Mouse (Mus musculus) neural tube, embryonic 14.5 days (tissue): ENCODE measurements at regions not wholly inside any gene's neighbourhood (a gene's known extent, or its start where the extent isn't known, plus 50 kb on each side); places are given as distances from the start of the nearest gene placed in this dataset.

Experiments
- ATAC-seq: fragments of 200-750 bp; cut with Nextera tagmentation; 2 replicates; pipeline ENCODE4 v1.8.0; 2017; ENCODE audit warnings: low read depth, mild to moderate bottlenecking, moderate TSS enrichment, moderate library complexity
- H3K27ac ChIP-seq: fragments of 300-500 bp; sonication (generic); 2 replicates; pipeline ENCODE4 v1.5.1; 2014; ENCODE audit warnings: low read depth, mild to moderate bottlenecking, control low read depth, low read length, moderate library complexity, mixed read lengths
- H3K27me3 ChIP-seq: fragments of 300-500 bp; sonication (generic); 2 replicates; pipeline ENCODE4 v1.6.1; 2014; ENCODE audit warnings: low read length; ENCODE audit not compliant: control insufficient read depth, insufficient read depth
- H3K36me3 ChIP-seq: fragments of 300-500 bp; sonication (generic); 2 replicates; pipeline ENCODE4 v1.6.1; 2014; ENCODE audit warnings: low read length, mixed read lengths; ENCODE audit not compliant: control insufficient read depth, insufficient read depth
- H3K4me1 ChIP-seq: fragments of 300-500 bp; sonication (generic); 2 replicates; pipeline ENCODE4 v1.6.1; 2014; ENCODE audit warnings: low read length; ENCODE audit not compliant: control insufficient read depth, insufficient read depth
- H3K4me2 ChIP-seq: fragments of 300-500 bp; sonication (generic); 2 replicates; pipeline ENCODE4 v1.6.1; 2014; ENCODE audit warnings: mild to moderate bottlenecking, low read depth, low read length, control low read depth
- H3K4me3 ChIP-seq: fragments of 300-500 bp; sonication (generic); 2 replicates; pipeline ENCODE4 v1.5.1; 2014; ENCODE audit warnings: low read depth, low read length, control low read depth, mixed read lengths
- H3K9ac ChIP-seq: fragments of 300-500 bp; sonication (generic); replicated peaks from 2 replicates; pipeline ENCODE4 v1.6.1; 2014; ENCODE audit warnings: low read depth, mild to moderate bottlenecking, control low read depth, low read length, mixed read lengths
- H3K9me3 ChIP-seq: fragments of 300-500 bp; sonication (generic); 2 replicates; pipeline ENCODE4 v1.6.1; 2016; ENCODE audit warnings: low read length; ENCODE audit not compliant: control insufficient read depth
- WGBS: fragments of 180-500 bp; shearing (Covaris S2); extraction: QIAGEN DNeasy Blood & Tissue Kit; methylation state at CpG from one replicate; pipeline ENCODE4 v1.1.7; 2014; 5-methylcytosine and 5-hydroxymethylcytosine counted together

DNA sequence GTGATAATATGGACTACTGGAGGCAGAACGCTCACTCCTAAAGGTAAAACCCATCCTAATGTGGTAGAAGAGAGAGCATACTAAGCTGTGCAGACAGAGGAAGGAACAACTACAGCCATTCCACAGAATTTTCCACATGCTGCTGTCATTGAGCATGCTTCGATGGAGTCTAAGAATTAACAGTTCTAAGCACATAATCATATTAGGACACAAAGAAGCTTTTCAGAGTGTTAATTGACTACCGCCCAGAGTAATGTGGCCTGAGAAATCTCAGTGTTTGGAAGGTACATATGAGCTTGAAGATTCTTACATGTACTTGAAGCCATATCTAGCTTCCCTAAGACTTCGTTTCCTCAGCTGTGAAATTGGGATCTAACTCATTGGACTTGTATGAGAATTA, 508.3 kb upstream of the Dmac1 start:
- no peak for ATAC-seq

DNA sequence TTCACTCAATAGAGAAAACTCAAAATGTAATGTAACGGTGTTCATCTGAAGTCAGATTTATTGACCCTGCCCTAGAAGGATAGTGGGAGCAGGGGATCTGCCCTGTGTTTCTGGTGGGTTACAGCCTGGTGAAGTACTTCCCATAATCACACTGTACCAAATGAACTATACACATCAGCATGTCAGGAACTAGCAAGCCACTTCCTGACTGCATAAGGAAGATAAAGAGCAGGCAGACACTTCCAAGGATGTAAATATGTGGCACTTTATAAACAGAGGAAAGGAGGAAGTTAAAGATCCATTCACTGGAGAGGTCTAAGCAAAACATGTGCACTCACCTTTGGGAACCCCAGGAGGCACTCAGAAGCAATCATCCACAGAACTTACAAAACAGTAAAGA, 501.4 kb upstream of the Dmac1 start:
- 75% methylated on average over 1 of the region's 1 CpGs for WGBS
- H3K4me2 ChIP-seq: no peak overlapping the region

More for the DNA sequence above, 508.3 kb upstream of the Dmac1 start:
- Histone ChIP-seq H3K27ac (no peak overlapping the region), H3K4me2 (no peak overlapping the region), H3K9ac (no peak overlapping the region), H3K27me3 (no peaks in the 10 kb centered on the region), H3K4me3 (no peak overlapping the region), H3K9me3 (no peaks in the 10 kb centered on the region), H3K36me3 (no peaks in the 10 kb centered on the region), H3K4me1 (no peaks in the 10 kb centered on the region)
- 90% methylated on average over 4 of the region's 4 CpGs for WGBS

DNA sequence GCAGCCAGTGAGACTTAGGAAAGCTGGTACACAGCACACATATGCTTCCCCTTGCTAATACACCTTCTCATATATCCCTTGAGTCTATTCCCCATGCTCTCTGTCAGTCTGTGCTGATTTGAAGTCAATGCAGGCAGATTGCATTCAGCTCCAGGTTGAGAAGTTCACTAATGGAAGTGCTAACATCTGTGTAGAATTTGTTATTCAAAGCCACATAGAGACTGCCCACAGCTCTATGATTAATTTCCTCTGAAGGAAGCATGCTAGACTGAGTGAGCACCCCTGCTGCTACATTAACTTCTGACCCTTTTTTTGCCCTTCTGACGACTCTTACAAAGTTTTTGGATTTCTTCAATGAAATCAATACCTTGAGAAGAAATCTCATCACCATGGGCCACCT, 486.0 kb upstream of the Dmac1 start:
- no peak for ATAC-seq
- H3K27ac ChIP-seq: no peak overlapping the region
- no peaks in the 10 kb centered on the region for H3K27me3 ChIP-seq
- no peak overlapping the region for H3K4me2 ChIP-seq
- no peaks in the 10 kb centered on the region for H3K4me1 ChIP-seq
- 18% methylated on average over 1 of the region's 1 CpGs for WGBS
- no peak overlapping the region for H3K9ac ChIP-seq
- no peaks in the 10 kb centered on the region for H3K36me3 ChIP-seq
- H3K4me3 ChIP-seq: no peak overlapping the region
- no peaks in the 10 kb centered on the region for H3K9me3 ChIP-seq

More for the DNA sequence above, 501.4 kb upstream of the Dmac1 start:
- H3K4me3 ChIP-seq: no peak overlapping the region
- H3K27ac ChIP-seq: no peak overlapping the region
- no peaks in the 10 kb centered on the region for H3K9me3 ChIP-seq
- H3K36me3 ChIP-seq: no peaks in the 10 kb centered on the region
- no peak for ATAC-seq
- H3K27me3 ChIP-seq: no peaks in the 10 kb centered on the region
- no peak overlapping the region for H3K9ac ChIP-seq
- no peaks in the 10 kb centered on the region for H3K4me1 ChIP-seq

DNA sequence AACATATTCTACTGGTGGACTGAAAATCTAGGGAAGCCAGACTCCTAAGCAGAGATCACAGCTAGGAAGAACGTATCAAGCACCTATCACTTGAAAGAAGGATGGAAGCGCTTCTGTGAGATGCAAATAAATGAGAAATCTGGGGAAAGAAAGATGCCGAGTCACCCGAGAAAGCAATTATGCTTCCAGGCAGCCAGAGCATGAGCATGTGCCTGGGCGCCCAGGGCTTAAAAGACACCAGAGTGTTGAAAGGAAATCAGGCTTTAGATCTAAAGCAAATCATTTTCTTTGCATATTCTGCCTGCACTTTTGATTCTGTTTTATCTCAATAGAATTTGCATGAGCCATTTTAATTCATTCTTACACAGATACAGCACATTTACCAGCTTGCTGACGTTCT, 466.5 kb upstream of the Dmac1 start:
- H3K4me1 ChIP-seq: no peaks in the 10 kb centered on the region
- no peaks in the 10 kb centered on the region for H3K36me3 ChIP-seq
- ATAC-seq: no peak
- no peak overlapping the region for H3K9ac ChIP-seq
- no peak overlapping the region for H3K27ac ChIP-seq
- no peak overlapping the region for H3K4me2 ChIP-seq
- no peaks in the 10 kb centered on the region for H3K9me3 ChIP-seq
- 69% methylated on average over 6 of the region's 6 CpGs for WGBS
- no peaks in the 10 kb centered on the region for H3K27me3 ChIP-seq
- H3K4me3 ChIP-seq: no peak overlapping the region

DNA sequence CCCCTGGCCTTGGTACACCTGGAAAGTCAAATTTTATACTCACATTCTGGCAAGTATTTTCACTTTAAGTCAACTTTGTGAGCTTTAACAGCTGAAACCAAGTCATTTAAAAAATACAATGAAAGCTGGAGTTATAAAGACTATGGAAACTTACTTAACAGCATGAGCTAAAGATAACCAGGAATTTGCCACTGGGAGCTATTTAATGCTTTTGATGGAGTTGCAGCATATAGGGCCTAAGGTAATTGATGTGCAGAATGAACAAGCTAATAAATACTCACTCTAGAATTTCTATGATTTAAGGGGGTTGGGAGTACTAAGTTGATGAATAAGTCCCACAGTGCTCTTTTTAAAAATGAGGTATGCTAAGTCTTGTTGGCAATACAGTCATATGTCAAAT, 463.5 kb upstream of the Dmac1 start:
- Histone ChIP-seq H3K9me3 (no peaks in the 10 kb centered on the region), H3K36me3 (no peaks in the 10 kb centered on the region), H3K4me3 (no peak overlapping the region), H3K27me3 (no peaks in the 10 kb centered on the region), H3K4me1 (no peaks in the 10 kb centered on the region), H3K9ac (no peak overlapping the region), H3K4me2 (no peak overlapping the region), H3K27ac (no peak overlapping the region)
- no peak for ATAC-seq

DNA sequence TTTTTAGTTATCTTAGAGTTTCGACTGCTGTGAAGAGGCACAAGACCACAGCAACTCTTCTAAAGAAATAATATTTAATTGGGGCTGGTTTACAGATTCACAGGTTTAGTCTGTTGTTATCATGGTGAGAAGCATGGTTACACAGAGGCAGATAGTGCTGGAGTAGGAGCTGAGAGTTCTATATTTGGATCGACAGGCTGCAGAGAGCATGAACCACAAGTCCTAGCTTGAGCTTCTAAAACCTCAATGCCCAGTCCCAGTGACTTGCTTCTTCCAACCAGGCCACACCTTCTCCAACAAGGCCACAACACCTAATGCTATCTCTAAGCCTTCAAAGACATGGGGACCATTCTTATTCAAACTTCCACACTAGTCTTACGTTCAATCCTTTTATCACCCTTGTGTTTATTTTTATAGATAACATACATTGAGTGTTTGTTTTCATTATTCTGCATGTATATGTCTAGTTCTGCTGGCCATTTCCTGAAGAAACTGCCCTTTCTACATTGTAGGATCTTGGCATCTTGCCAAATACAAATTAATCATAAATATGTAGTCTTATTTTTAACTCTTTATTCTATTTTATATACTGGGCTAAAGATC, 452.8 kb upstream of the Dmac1 start:
- Histone ChIP-seq H3K27me3 (no peaks in the 10 kb centered on the region), H3K4me2 (no peak overlapping the region), H3K27ac (no peak overlapping the region), H3K4me3 (no peak overlapping the region), H3K4me1 (no peaks in the 10 kb centered on the region), H3K9ac (no peak overlapping the region), H3K9me3 (no peaks in the 10 kb centered on the region), H3K36me3 (no peaks in the 10 kb centered on the region)
- WGBS: 87% methylated on average over 3 of the region's 3 CpGs
- ATAC-seq: no peak

DNA sequence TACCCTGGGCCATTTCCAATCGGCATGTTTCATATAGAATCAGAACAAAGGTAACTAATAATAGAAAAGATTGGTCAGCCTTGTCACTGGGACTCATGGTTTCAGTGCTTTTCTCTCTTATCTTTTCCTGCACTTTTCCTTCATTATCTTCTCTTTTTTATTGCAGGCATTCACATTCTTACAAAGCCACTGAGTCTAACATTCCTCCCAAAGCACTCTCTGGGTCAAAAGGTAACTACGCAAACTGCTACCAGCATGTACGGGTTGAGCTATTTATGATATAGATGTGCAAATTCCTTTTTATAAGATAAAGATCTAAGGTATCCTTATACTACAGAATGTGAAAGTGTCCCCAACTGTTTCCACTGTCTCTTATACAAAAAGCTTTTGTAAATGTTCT, 436.5 kb upstream of the Dmac1 start:
- WGBS: 88% methylated on average over 3 of the region's 3 CpGs
- no peaks in the 10 kb centered on the region for H3K4me1 ChIP-seq
- no peak overlapping the region for H3K27ac ChIP-seq
- no peak overlapping the region for H3K4me2 ChIP-seq
- no peak overlapping the region for H3K4me3 ChIP-seq
- H3K27me3 ChIP-seq: no peaks in the 10 kb centered on the region
- no peaks in the 10 kb centered on the region for H3K36me3 ChIP-seq
- ATAC-seq: no peak
- no peak overlapping the region for H3K9ac ChIP-seq
- H3K9me3 ChIP-seq: no peaks in the 10 kb centered on the region

DNA sequence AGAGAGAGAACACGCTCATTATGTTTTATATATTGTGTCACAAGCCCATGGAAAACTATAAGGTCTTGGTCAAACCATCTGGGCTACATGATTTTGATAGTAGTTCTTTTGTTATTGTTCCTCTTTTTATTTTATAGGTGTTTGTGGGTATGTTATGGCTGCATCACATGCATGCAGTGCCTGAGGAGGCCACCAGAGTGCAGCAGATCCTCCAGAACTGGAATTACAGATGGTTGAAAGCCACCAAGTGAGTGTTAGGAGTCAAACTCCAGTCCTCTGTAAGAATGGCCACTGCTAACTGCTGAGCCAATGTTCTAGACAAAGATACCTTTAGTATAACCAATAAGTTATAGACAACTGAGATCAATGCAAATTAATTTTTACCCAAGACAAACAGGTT, 435.9 kb upstream of the Dmac1 start:
- Histone ChIP-seq H3K4me3 (no peak overlapping the region), H3K36me3 (no peaks in the 10 kb centered on the region), H3K9ac (no peak overlapping the region), H3K4me1 (no peaks in the 10 kb centered on the region), H3K27me3 (no peaks in the 10 kb centered on the region), H3K27ac (no peak overlapping the region), H3K9me3 (no peaks in the 10 kb centered on the region), H3K4me2 (no peak overlapping the region)
- no peak for ATAC-seq
- 93% methylated on average over 1 of the region's 1 CpGs for WGBS

DNA sequence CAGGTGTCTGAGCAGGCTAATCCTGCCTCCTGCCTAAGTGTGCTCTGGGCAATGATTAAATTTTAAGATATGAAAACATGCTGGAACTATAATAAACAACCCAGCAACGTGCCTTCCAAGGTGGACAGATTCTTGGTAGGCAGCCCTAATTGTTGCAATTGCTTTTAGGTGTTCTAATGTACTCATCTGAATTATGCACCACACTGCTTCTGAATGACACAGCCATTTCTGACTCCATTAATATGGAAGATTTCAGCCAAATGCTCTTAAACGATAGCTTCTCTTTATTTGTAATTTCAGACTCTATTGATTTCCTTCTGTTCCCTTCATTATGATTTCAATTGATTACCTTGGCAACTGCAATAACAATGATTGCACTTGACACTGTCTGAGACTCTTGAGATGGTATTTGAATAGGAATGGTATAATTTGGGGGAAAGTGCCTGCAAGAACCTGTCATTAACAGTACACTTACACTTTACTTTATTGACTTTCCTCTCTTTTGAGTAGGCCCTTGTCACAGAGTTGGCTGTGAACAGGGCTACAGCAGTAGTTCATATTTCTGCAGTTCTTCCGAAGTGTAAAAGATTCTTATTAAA, 422.8 kb upstream of the Dmac1 start:
- Histone ChIP-seq H3K9me3 (no peaks in the 10 kb centered on the region), H3K4me3 (no peak overlapping the region), H3K4me2 (no peak overlapping the region), H3K36me3 (no peaks in the 10 kb centered on the region), H3K27ac (no peak overlapping the region), H3K27me3 (no peaks in the 10 kb centered on the region), H3K4me1 (no peaks in the 10 kb centered on the region), H3K9ac (no peak overlapping the region)
- ATAC-seq: no peak
- WGBS: 55% methylated on average over 3 of the region's 3 CpGs
